Comparison of ENCODE assay signal across 11 mouse cellular contexts in the genomic region with DNA sequence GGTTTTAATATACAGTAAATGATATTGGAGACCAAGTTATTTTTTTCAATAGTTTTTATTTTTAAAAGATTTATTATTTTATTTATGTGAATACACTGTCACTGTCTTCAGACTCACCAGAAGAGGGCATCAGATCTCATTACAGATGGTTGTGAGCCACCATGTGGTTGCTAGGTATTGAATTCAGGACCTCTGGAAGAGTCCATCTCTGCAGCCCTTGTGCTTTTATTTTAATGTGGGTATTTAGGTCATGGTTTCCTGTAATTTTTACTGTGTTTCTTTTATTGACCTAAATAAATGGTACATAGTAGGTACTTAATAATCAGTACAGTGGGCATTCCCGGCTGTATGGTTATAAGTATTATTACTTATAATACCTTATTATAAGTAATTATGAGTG. TPM values are rescaled to one million over a fixed set of nuclear protein-coding genes. Genes with fewer than 3 reads are reported as not detected.
A peak's percentile ranks its signal among the peaks of the same experiment; 100 is the strongest.
DNase-seq lines count a peak whose midpoint lies in the region; ATAC-seq and TF ChIP-seq lines count a peak whose summit lies in the region.
"Had no signal": no experiment of that assay in that cellular context is flagged by ENCODE, and none has a peak within 500 bp of the region (broad histone marks: within the 10 kb centered on the region; RNA-seq: fewer than 3 reads in every experiment).

No protein-coding gene starts in this region.

- H3K4me2 ChIP-seq in limb, embryonic 15.5 days, result no peak overlapping the region
- H3K4me2 ChIP-seq in CH12.LX (ENCODE audit: insufficient read depth, low read depth, poor library complexity, severe bottlenecking), result peak overlapping the region; percentile 99; the same call in 1 of the 2 replicates

- 90% methylated on average over 1 of the region's 1 CpGs for WGBS in heart, adult 2 months
- 56% methylated on average over 1 of the region's 1 CpGs for WGBS in limb, embryonic 15.5 days
- 95% methylated on average over 1 of the region's 1 CpGs for WGBS in limb, embryonic 10.5 days
- 50% methylated on average over 1 of the region's 1 CpGs for whole genome bisulfite sequencing in macrophage (ENCODE audit: missing documents)

- TF ChIP-seq POLR2A in heart, adult 2 months (IDR thresholded peaks at IDR 0.05; ENCODE audit: insufficient read depth, low read depth, low read length), result no peak
- no peak for TF ChIP-seq POLR2A in CH12.LX (IDR thresholded peaks at IDR 0.05; ENCODE audit: low read depth, low read length)

- no peaks in the 10 kb centered on the region for H3K27me3 ChIP-seq in heart, adult 2 months (ENCODE audit: control insufficient read depth, insufficient read depth, low read length)
- no peaks in the 10 kb centered on the region for H3K27me3 ChIP-seq in limb, embryonic 15.5 days
- H3K27me3 ChIP-seq in limb, embryonic 10.5 days (ENCODE audit: low read depth, poor library complexity, severe bottlenecking), result no peaks in the 10 kb centered on the region
- H3K27me3 ChIP-seq in CH12.LX (replicated peaks), result no peaks in the 10 kb centered on the region
- H3K27me3 ChIP-seq: forebrain, embryonic 13.5 days; liver, embryonic 15.5 days had no signal

- intact Hi-C loops in heart, adult 2 months (cut with DNase I), result loop anchor here (2.0 kb wide), 1 partner anchor 56 kb away; a partner anchor contains a TSS
- intact Hi-C loops in heart, postnatal 14 days (cut with DNase I), result loop anchor here (5.0 kb wide), 1 partner anchor 57 kb away; a partner anchor contains a TSS

- H3K4me3 ChIP-seq in heart, adult 2 months, result no peak overlapping the region
- H3K4me3 ChIP-seq in limb, embryonic 15.5 days, result no peak overlapping the region
- no peak overlapping the region for H3K4me3 ChIP-seq in limb, embryonic 10.5 days
- H3K4me3 ChIP-seq in CH12.LX (replicated peaks in 1 of 3; ENCODE audit: low read depth in 2 of 3, low read length in 2 of 3, poor library complexity in 1 of 3) (no peak overlapping the region), macrophage (ENCODE audit: inconsistent target) (no peak overlapping the region)
- H3K4me3 ChIP-seq: forebrain, embryonic 13.5 days had no signal

- peaks cover 15% of the 10 kb centered on the region for H3K4me1 ChIP-seq in heart, adult 2 months (ENCODE audit: control insufficient read depth, insufficient read depth, low read length)
- H3K4me1 ChIP-seq in limb, embryonic 15.5 days, result peaks cover 25% of the 10 kb centered on the region
- H3K4me1 ChIP-seq in limb, embryonic 10.5 days, result peaks cover 36% of the 10 kb centered on the region
- H3K4me1 ChIP-seq in CH12.LX (ENCODE audit: control insufficient read depth in 1 of 2, insufficient read depth in 2 of 2), result peaks cover 11 to 28% of the 10 kb centered on the region in 2 experiments

- no peaks in the 10 kb centered on the region for H3K36me3 ChIP-seq in heart, adult 2 months (ENCODE audit: control insufficient read depth, insufficient read depth, low read length)
- no peaks in the 10 kb centered on the region for H3K36me3 ChIP-seq in limb, embryonic 15.5 days
- H3K36me3 ChIP-seq in limb, embryonic 10.5 days, result peaks cover 10% of the 10 kb centered on the region; the same call in 1 of the 2 replicates
- H3K36me3 ChIP-seq in CH12.LX (replicated peaks in 1 of 2; ENCODE audit: control insufficient read depth in 1 of 2, insufficient read depth in 1 of 2, low read length in 1 of 2) (peaks cover 0 to 8% of the 10 kb centered on the region in 2 experiments), macrophage (ENCODE audit: inconsistent target) (no peaks in the 10 kb centered on the region)
- H3K36me3 ChIP-seq: liver, embryonic 15.5 days had no signal

- no peak for ATAC-seq in limb, embryonic 15.5 days (ENCODE audit: insufficient number of reproducible peaks, low FRiP score, low TSS enrichment, low read depth)

- dilution Hi-C loops in CH12.LX (cut with MboI; ENCODE audit: extremely low pct_ligation_motif_present, extremely low pct_unique_long_range_greater_than_20kb, low sequenced_read_pairs), result no loop called here

- H3K9me3 ChIP-seq in limb, embryonic 15.5 days, result no peaks in the 10 kb centered on the region
- no peaks in the 10 kb centered on the region for H3K9me3 ChIP-seq in limb, embryonic 10.5 days (replicated peaks)
- H3K9me3 ChIP-seq in CH12.LX (replicated peaks; ENCODE audit: low read length), result no peaks in the 10 kb centered on the region
- H3K9me3 ChIP-seq: forebrain, embryonic 13.5 days; liver, embryonic 15.5 days had no signal

- no peak for TF ChIP-seq EP300 in heart, adult 2 months (IDR thresholded peaks at IDR 0.05; ENCODE audit: insufficient read depth, low read depth, low read length)
- no peak for TF ChIP-seq EP300 in CH12.LX (IDR thresholded peaks at IDR 0.05; ENCODE audit: low read length)

- peak; percentile 23 for TF ChIP-seq RAD21 in CH12.LX (IDR thresholded peaks at IDR 0.05; ENCODE audit: low read depth, low read length)

- DNase-seq in heart, adult 2 months, result no peak
- no peak for DNase-seq in heart, postnatal 14 days
- no peak for DNase-seq in limb, embryonic 10.5 days (ENCODE audit: low spot score)
- peak; percentile 46 for DNase-seq in CH12.LX (ENCODE audit: extremely low read depth)
- DNase-seq in thymus, adult 18-20 months, result no peak
- DNase-seq in urinary bladder, postnatal 25 days (ENCODE audit: low spot score), result no peak
- DNase-seq: thymus, postnatal 36 days had no signal

- H3K79me2 ChIP-seq in heart, adult 2 months (replicated peaks; ENCODE audit: control insufficient read depth, insufficient read depth, low read length), result no peaks in the 10 kb centered on the region; the same call in 1 of the 2 replicates
- H3K79me2 ChIP-seq in CH12.LX (replicated peaks; ENCODE audit: control insufficient read depth, extremely low read depth, insufficient read depth, poor library complexity, severe bottlenecking), result peaks cover 38% of the 10 kb centered on the region
- H3K79me2 ChIP-seq in macrophage (ENCODE audit: inconsistent target), result peaks cover 88% of the 10 kb centered on the region

- H3K9ac ChIP-seq in heart, adult 2 months (ENCODE audit: low read depth, low read length), result no peak overlapping the region
- H3K9ac ChIP-seq in limb, embryonic 15.5 days, result no peak overlapping the region
- H3K9ac ChIP-seq in CH12.LX (ENCODE audit: insufficient read depth, low read depth), result no peak overlapping the region
- H3K9ac ChIP-seq: liver, embryonic 15.5 days had no signal

- in situ Hi-C loops in CH12.LX (cut with MboI; ENCODE audit: low pct_ligation_motif_present, low pct_unique_long_range_greater_than_20kb, low sequenced_read_pairs), result no loop called here

- H3K27ac ChIP-seq in heart, adult 2 months, result peak overlapping the region; percentile 58; the same call in 1 of the 2 replicates
- 0 out of 2 replicates have a peak overlapping the region, but pooled peaks have one; percentile 79 for H3K27ac ChIP-seq in limb, embryonic 15.5 days
- H3K27ac ChIP-seq in limb, embryonic 10.5 days, result no peak overlapping the region
- H3K27ac ChIP-seq in CH12.LX (ENCODE audit: insufficient read depth, low read depth) (no peak overlapping the region), macrophage (peak overlapping the region; percentile 73)

- peak; percentile 70 for TF ChIP-seq CTCF in heart, adult 2 months (IDR thresholded peaks at IDR 0.05)
- TF ChIP-seq CTCF in CH12.LX (conservative IDR thresholded peaks at IDR 0.05 in 1 of 2, IDR thresholded peaks at IDR 0.05 in 1 of 2; ENCODE audit: low read depth in 2 of 2, low read length in 2 of 2), result peak in 1 of 2 experiments; percentile 78; a peak in 2 of 4 replicates

TF ChIP-seq in CH12.LX, 34 proteins besides CTCF, POLR2A, EP300 and RAD21:
- TF ChIP-seq TBP (conservative IDR thresholded peaks at IDR 0.05; ENCODE audit: low read depth, low read length) (no peak), SMC3 (IDR thresholded peaks at IDR 0.05; ENCODE audit: low read depth, low read length) (peak; percentile 47), RCOR1 (conservative IDR thresholded peaks at IDR 0.05; ENCODE audit: low read depth, low read length) (no peak), NRF1 (IDR thresholded peaks at IDR 0.05; ENCODE audit: low read depth, low read length) (no peak), MYC (IDR thresholded peaks at IDR 0.05; ENCODE audit: low read depth, low read length) (peak; percentile 95), JUND (conservative IDR thresholded peaks at IDR 0.05; ENCODE audit: low read depth, low read length) (0 out of 2 replicates have a peak, but pooled peaks have one; percentile 11), UBTF (IDR thresholded peaks at IDR 0.05; ENCODE audit: low read depth, low read length) (no peak)

RNA-seq across cellular contexts. Expression of a gene that starts 56.1 kb away (rescaled TPM):
- total RNA-seq in heart, adult 2 months (2021), result 10 to 100 TPM; 22.1 to 25.7 TPM
- 4.7 and 9.3 TPM in 2 replicates for polyA plus RNA-seq in heart, adult 2 months (2012; rRNA removed)
- total RNA-seq in heart, postnatal 14 days (2021), result 10 to 100 TPM; 20.1 to 23.5 TPM
- 3.6 and 3.9 TPM in 2 replicates for polyA plus RNA-seq in limb, embryonic 15.5 days (2015; fragmentation: Nextera tagmentation; extraction: Ambion mirVana)
- polyA plus RNA-seq in limb, embryonic 10.5 days (2016; fragmentation: Nextera tagmentation; extraction: Ambion mirVana), result 5.2 and 6.0 TPM in 2 replicates
- 15.5 and 18.8 TPM in 2 replicates for total RNA-seq in CH12.LX (2012; rRNA removed)
- total RNA-seq in CH12.LX (2014; rRNA removed), result 9.8 and 10.0 TPM in 2 replicates
- polyA plus RNA-seq in CH12.LX (2012; ENCODE audit: insufficient read length, low read depth), result 18.4 and 19.8 TPM in 2 replicates
- total RNA-seq in macrophage (2018; cell fraction: chromatin; rRNA removed), result 100 to 1,000 TPM in 5 of 26 experiments, 10 to 100 TPM in 21; 30.1 to 173 (median 71.8) TPM
- total RNA-seq in macrophage (2018; cell fraction: cytosol; rRNA removed), result 10 to 100 TPM; 13.9 to 57.3 (median 23.5) TPM
- total RNA-seq in macrophage (2018; cell fraction: nucleus; rRNA removed), result 100 to 1,000 TPM in 2 of 26 experiments, 10 to 100 TPM in 24; 25.2 to 194 (median 52.4) TPM
- polyA plus RNA-seq in macrophage (2018), result 11.1 to 17.5 TPM (median 16.3 TPM) in 3 replicates

RNA-seq across cellular contexts. Expression of a gene that starts 59.4 kb away (rescaled TPM):
- 10 to 100 TPM in 1 of 2 experiments, 1 to 10 TPM in 1; 8.3 to 11.6 TPM for total RNA-seq in heart, adult 2 months (2021)
- 8.9 and 11.8 TPM in 2 replicates for polyA plus RNA-seq in heart, adult 2 months (2012; rRNA removed)
- total RNA-seq in heart, postnatal 14 days (2021), result 10 to 100 TPM; 10.1 to 12.1 TPM
- 13.6 and 13.9 TPM in 2 replicates for polyA plus RNA-seq in limb, embryonic 15.5 days (2015; fragmentation: Nextera tagmentation; extraction: Ambion mirVana)
- polyA plus RNA-seq in limb, embryonic 10.5 days (2016; fragmentation: Nextera tagmentation; extraction: Ambion mirVana), result 5.9 and 6.9 TPM in 2 replicates
- 37.2 and 37.6 TPM in 2 replicates for total RNA-seq in CH12.LX (2012; rRNA removed)
- 50.5 and 53.8 TPM in 2 replicates for total RNA-seq in CH12.LX (2014; rRNA removed)
- polyA plus RNA-seq in CH12.LX (2012; ENCODE audit: insufficient read length, low read depth), result 85.7 and 88.6 TPM in 2 replicates
- 100 to 1,000 TPM in 15 of 26 experiments, 10 to 100 TPM in 11; 24.2 to 307 (median 158) TPM for total RNA-seq in macrophage (2018; cell fraction: chromatin; rRNA removed)
- 100 to 1,000 TPM in 14 of 26 experiments, 10 to 100 TPM in 12; 44.9 to 359 (median 167) TPM for total RNA-seq in macrophage (2018; cell fraction: cytosol; rRNA removed)
- total RNA-seq in macrophage (2018; cell fraction: nucleus; rRNA removed), result 100 to 1,000 TPM in 15 of 26 experiments, 10 to 100 TPM in 11; 46.2 to 401 (median 219) TPM
- polyA plus RNA-seq in macrophage (2018), result 53.9 to 142 TPM (median 55.8 TPM) in 3 replicates

Comparison
In these comparisons a context has a peak if more than half of its experiments do, and no peak if none do; other contexts are left out.
1. H3K27ac ChIP-seq: peak in heart, adult 2 months (single experiment), limb, embryonic 15.5 days (single experiment) and macrophage (single experiment); none in limb, embryonic 10.5 days (single experiment) and CH12.LX (single experiment).